Mouse (Mus musculus) heart, embryonic 11.5 days (tissue): ENCODE data around the gene Tac1. TPM values are rescaled to one million over a fixed set of nuclear protein-coding genes. Genes with fewer than 3 reads are reported as not detected.
"Not testable (repeated sequence)": the region's sequence is repeated elsewhere in the genome, so short reads cannot be mapped to it uniquely, and the experiment has no call there.

Experiments used
- ATAC-seq: fragments of 200-750 bp; cut with Nextera tagmentation; replicated peaks from 2 replicates; pipeline ENCODE4 v1.8.0; 2017; ENCODE audit warnings: moderate library complexity; ENCODE audit not compliant: insufficient number of reproducible peaks, low FRiP score, low TSS enrichment
- H3K27ac ChIP-seq: fragments of 300-500 bp; sonication (generic); 2 replicates; pipeline ENCODE4 v1.5.1; 2014; ENCODE audit warnings: mild to moderate bottlenecking, low read depth, low read length
- H3K27me3 ChIP-seq: fragments of 300-500 bp; sonication (generic); 2 replicates; pipeline ENCODE4 v1.6.1; 2014; ENCODE audit warnings: mild to moderate bottlenecking, low read length, mixed read lengths; ENCODE audit not compliant: control insufficient read depth, insufficient read depth
- H3K36me3 ChIP-seq: fragments of 300-500 bp; sonication (generic); 2 replicates; pipeline ENCODE4 v1.6.1; 2014; ENCODE audit warnings: mild to moderate bottlenecking, low read length, moderate library complexity, mixed read lengths; ENCODE audit not compliant: control insufficient read depth, insufficient read depth
- H3K4me1 ChIP-seq: fragments of 300-500 bp; sonication (generic); 2 replicates; pipeline ENCODE4 v1.6.1; 2014; ENCODE audit warnings: low read length; ENCODE audit not compliant: control insufficient read depth, insufficient read depth
- H3K4me2 ChIP-seq: fragments of 300-500 bp; sonication (generic); 2 replicates; pipeline ENCODE4 v1.6.1; 2014; ENCODE audit warnings: mild to moderate bottlenecking, moderate library complexity
- H3K4me3 ChIP-seq: fragments of 300-500 bp; sonication (generic); 2 replicates; pipeline ENCODE4 v1.5.1; 2014; ENCODE audit warnings: low read depth, low read length
- H3K9ac ChIP-seq: fragments of 300-500 bp; sonication (generic); 2 replicates; pipeline ENCODE4 v1.6.1; 2014; ENCODE audit warnings: mild to moderate bottlenecking, low read depth, low read length, moderate library complexity
- H3K9me3 ChIP-seq: fragments of 300-500 bp; sonication (generic); replicated peaks from 2 replicates; pipeline ENCODE4 v1.6.1; 2016; ENCODE audit warnings: low read length; ENCODE audit not compliant: control insufficient read depth
- WGBS: fragments of 180-500 bp; shearing (Covaris S2); extraction: QIAGEN DNeasy Blood & Tissue Kit; methylation state at CpG from one replicate; pipeline ENCODE4 v1.1.7; 2014; ENCODE audit not compliant: insufficient replicate concordance; 5-methylcytosine and 5-hydroxymethylcytosine counted together
- polyA plus RNA-seq: library from polyadenylated mRNA; unstranded; fragments of >200 nt; fragmentation: Nextera tagmentation; extraction: Ambion mirVana; gene quantifications from 2 replicates; pipeline ENCODE4 v1.2.1, GENCODE M21; 2014

Gene Tac1
- polyA plus RNA-seq, 1 experiment from 2014 or later = 0.26 TPM

GRCm38 (mm10) chr6:7598416-7598815 lies 43.7 kb downstream of the Tac1 start:
- WGBS = 64% methylated on average over 5 of the region's 5 CpGs
- H3K9ac ChIP-seq = no peak overlapping the region
- no peak overlapping the region for H3K4me3 ChIP-seq
- no peaks in the 10 kb centered on the region for H3K4me1 ChIP-seq
- no peaks in the 10 kb centered on the region for H3K36me3 ChIP-seq
- H3K27me3 ChIP-seq = no peaks in the 10 kb centered on the region
- no peaks in the 10 kb centered on the region for H3K9me3 ChIP-seq
- no peak for ATAC-seq
- H3K27ac ChIP-seq = no peak overlapping the region
- H3K4me2 ChIP-seq = no peak overlapping the region

DNA sequence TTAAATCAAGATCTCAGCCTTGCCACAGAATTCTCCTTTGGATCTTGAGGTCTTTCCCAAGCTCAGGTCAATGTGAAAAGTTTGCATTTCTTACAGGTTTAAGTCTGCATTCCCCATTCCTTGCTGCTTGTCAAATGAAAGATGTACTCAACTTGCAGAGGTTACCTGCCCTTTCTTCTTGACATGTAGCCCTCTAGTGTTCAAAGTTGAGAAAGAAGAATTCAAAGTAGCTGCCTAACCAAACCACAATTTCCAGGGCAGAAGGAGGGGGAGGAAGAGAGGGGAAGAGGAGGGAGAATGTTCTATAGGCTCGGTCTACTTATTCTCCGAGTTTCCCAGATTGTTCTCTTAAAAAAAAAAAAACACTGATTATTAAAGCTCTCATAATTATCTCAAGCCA lies 45.5 kb downstream of the Tac1 start:
- no peaks in the 10 kb centered on the region for H3K36me3 ChIP-seq
- no peak overlapping the region for H3K9ac ChIP-seq
- no peak overlapping the region for H3K4me2 ChIP-seq
- H3K9me3 ChIP-seq = no peaks in the 10 kb centered on the region
- H3K27ac ChIP-seq = no peak overlapping the region
- no peak for ATAC-seq
- no peak overlapping the region for H3K4me3 ChIP-seq
- 65% methylated on average over 2 of the region's 2 CpGs for WGBS
- H3K27me3 ChIP-seq = no peaks in the 10 kb centered on the region
- no peaks in the 10 kb centered on the region for H3K4me1 ChIP-seq

DNA sequence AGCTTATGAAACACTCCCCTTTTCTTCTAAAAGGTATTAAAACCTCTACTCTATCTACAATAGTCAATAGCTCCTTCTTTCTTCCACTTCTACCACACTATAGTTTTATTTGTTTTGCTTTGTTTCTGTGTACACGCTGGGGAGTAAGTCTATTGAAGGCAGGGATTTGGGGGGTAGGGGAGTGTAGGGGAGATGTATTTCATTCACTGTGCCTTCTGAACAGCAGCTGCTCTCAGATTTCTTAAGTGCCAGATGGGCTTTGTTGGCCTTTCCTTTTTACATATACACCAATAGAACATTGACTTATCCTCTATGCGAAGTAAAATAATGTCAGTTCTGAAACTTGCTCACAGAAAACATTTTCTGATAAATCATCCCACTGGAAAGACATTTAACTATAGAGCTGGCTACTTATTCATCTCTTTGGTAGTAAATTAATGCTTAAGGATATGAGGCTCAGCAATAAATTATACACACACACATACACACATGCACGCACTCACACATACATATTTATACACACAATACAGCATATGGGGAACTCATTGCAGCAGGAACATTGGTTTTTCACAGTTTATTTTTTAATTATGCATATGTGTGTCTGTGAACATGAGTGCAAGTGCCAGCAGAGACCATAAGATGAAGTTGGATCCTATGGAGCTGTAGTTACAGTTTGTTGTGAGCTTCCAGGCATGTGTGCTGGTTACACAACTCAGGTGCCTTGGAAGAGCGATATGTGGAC lies 46.8 kb downstream of the Tac1 start:
- Histone ChIP-seq H3K27ac (no peak overlapping the region), H3K4me2 (no peak overlapping the region), H3K9me3 (no peaks in the 10 kb centered on the region), H3K4me1 (no peaks in the 10 kb centered on the region), H3K27me3 (no peaks in the 10 kb centered on the region), H3K36me3 (no peaks in the 10 kb centered on the region), H3K4me3 (no peak overlapping the region), H3K9ac (no peak overlapping the region)
- ATAC-seq = no peak
- 86% methylated on average over 4 of the region's 4 CpGs for WGBS

DNA sequence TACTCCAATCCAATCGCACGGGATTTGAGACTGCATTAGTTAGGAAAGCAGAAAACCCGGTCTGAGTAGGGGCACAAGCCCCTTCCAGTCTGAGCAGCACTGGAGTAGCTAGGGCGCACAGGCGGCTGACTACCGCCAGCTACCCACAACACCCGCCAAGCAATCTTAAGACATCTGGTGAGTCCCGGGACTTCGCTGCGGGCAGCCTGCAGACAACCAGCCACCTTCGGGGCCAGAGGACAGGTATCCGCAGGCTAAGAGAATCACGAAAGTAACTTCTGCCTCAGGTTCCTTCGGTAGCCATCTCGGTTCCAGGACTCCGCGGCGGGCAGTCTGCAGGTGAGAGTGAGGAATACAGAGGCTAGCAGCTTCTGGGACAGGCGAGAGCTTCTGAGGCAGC lies 59.0 kb downstream of the Tac1 start:
- not testable (repeated sequence) for H3K4me2 ChIP-seq, H3K4me3 ChIP-seq, H3K4me1 ChIP-seq, H3K27me3 ChIP-seq, H3K9ac ChIP-seq, ATAC-seq, H3K36me3 ChIP-seq, H3K27ac ChIP-seq, H3K9me3 ChIP-seq
- WGBS = 84% methylated on average over 18 of the region's 19 CpGs

Other genes starting within 250 kb of the Tac1 start
- gene Asns, start 138.4 kb downstream of the Tac1 start, polyA plus RNA-seq = 43.7 and 56.2 TPM in 2 replicates